Mouse (Mus musculus) G1E (cell line): ENCODE results near the gene Gm9.

ENCODE experiments used
- CTCF ChIP-seq: IDR thresholded peaks from 2 replicates; pipeline ENCODE4 v1.5.1; 2012; ENCODE audit warnings: low read depth, low read length, inconsistent platforms, mixed read lengths
- GATA1 ChIP-seq: IDR thresholded peaks from 2 replicates; pipeline ENCODE4 v1.6.1; 2012; ENCODE audit warnings: borderline replicate concordance, low read length, inconsistent platforms, mixed read lengths
- POLR2AphosphoS5 ChIP-seq: IDR thresholded peaks from 2 replicates; pipeline ENCODE4 v1.6.1; 2012; ENCODE audit warnings: low read depth, low read length, inconsistent platforms; ENCODE audit not compliant: insufficient replicate concordance
- TAL1 ChIP-seq: conservative IDR thresholded peaks from 2 replicates; pipeline ENCODE4 v1.6.1; 2012; ENCODE audit warnings: low read depth, low read length, inconsistent platforms, mixed read lengths

- TF ChIP-seq TAL1 (no peak), GATA1 (no peak), CTCF (no peak), POLR2AphosphoS5 (no peak)
Observed at GRCm38 (mm10) chrX:37210941-37211340, at the start of gene Gm9.
